Mouse (Mus musculus) skeletal muscle tissue, adult 2 months (tissue): ENCODE measurements around the gene Smad9.
"Not testable (repeated sequence)": the region's sequence is repeated elsewhere in the genome, so short reads cannot be mapped to it uniquely, and the experiment has no call there.

Experiments
- DNase-seq: peaks from one replicate; pipeline ENCODE4 v3.0.0-alpha.2; 2012; ENCODE audit warnings: low read depth, low spot score

Gene Smad9

DNA sequence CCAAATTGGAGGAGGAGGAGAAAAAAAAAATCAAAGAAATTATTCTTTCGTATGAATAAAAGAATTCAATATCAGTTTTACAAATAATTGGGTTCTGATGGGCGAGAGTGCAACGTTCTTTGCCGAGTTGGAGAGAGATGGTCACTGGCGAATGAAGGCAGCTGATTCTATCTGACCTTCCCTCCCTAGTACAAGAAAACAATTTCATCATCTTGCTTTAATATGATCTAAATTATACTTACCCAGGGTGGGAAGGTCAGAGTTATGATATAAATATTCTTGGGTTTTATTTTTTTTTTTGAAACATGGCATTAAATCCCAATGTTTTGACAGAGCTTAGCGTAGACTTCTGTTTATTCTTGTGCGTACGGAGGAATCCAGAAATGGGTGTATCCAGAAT, 2.1 kb downstream of the Smad9 start:
- DNase-seq: no peak

DNA sequence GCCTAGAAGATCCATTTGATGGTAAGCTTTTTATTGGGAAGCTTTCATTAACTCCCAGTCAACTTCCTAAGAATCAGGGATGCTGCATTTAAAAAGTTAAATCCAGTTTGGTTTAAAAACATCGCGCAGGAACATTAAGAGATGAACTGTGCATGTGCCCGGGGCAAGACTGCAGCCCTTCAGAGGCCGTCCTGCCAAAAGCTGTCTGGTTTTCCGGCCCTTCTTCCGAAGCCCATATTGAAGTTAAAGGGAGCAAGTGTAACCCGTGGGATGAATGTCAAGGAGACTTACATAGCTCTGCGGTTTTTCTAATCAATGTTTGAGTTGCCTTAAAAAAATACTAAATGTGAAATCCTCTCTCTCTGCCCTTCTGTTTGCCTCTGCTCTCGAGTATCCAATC, 3.8 kb downstream of the Smad9 start:
- no peak for DNase-seq

DNA sequence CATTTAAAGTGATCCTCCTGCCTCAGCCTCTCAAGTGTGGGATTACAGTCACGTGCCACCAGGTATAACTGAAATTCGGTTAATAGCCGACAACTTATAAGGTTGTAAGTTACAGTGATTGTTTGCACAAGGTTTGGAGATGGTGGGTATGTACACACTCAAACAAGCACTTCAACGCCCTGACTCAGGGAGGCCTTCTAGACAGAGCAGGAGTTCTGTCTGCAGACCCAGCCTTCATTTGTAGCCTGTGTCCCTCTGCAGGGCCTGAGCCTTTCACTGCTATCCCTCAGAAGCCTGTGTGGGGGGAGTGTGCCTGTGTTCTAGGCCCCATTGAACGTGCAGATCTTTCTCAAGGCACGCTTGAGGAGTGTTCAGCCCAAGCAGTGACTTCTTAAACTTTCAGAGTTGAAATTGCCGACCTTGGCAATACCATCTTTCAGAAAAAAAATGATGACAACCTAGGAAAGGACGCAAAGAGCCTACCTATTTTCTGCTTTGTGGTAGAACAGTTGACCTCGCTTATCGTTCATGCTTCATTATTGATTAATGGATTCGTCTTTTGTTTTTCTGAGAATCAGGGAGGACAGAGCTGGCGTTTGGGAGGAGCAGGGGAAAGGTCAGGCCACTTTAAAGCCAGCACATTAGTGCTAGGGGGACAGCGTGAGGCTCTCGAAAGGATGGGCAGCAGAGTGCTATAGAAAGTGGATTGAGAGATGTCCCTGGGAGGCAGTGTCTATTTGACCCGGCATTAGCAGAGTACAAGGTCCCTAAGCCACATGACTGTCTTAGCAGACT, 5.1 kb downstream of the Smad9 start:
- DNase-seq: no peak

DNA sequence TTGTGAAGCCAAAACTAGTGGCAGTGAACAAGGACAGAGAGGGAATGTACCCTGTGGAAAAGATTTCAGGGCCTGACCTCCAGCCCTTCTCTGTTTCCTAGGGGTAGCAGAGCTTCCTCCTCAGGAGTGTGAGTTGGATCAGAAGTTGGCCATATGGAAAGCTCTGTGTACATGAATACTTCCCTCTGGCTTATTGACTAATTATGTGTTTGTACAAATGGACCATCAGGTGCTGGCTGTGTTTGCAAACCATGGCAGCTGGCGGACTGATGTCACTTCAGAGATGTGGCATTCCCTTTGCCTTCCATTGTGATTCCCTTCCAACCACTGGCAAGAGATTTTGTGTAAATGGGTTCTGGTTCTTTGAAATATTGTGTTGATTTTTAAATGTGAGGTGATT, 5.9 kb downstream of the Smad9 start:
- no peak for DNase-seq

DNA sequence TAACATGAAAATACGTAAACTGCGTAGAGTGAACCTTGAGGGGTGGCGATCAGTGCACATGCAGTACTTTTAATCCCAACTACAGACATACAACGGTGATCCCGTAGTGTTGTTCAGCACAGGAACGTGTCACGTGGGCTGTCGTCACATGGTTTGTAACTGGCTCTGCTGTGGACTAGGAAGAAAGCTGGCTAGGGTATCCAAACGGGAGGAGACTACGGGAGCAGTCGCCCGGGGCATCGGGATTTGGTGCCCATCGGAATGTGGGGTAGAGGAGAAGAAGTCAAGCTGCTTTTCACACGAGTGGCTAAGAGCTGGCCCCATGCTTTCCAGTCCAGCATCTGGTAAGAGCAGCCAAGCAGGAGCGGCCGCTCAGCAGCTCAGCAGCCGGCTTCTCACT, 9.0 kb downstream of the Smad9 start:
- DNase-seq: peak; percentile 28

DNA sequence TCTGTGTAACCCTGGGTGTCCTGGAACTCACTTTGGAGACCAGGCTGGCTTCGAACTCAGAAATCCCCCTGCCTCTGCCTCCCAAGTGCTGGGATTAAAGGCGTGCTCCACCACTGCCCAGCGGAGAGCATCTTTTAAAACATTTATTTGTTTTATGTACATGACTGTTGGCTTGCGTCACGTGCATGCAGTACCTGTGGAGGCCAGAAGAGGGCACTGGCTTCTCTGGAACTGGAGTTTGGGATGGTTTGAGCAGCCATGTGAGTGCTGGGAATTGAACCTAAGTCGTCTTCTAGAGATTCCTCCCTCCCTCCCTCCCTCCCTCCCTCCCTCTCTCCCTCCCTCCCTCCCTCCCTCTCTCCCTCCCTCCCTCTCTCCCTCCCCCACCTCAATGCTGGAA, 10.1 kb downstream of the Smad9 start:
- DNase-seq: not testable (repeated sequence)

DNA sequence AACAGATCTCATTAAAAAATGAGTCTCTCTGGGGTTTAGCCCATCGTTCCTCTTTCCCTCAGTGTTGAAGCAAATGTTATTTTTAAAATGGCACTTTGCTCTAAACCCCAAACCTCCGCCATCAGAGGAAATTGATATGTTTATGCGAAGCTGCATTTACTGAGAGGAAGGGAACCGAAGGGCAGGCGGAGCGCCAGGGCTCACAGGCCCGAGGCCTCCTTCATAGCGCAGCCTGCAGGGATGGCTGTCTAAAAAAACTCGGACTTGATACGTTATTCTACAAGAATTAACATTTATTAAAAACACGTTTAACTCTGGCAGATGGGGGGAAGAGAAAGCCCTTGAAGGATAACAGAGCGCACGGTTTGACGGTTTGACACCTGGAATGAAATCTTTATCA, 10.7 kb downstream of the Smad9 start:
- DNase-seq: no peak

DNA sequence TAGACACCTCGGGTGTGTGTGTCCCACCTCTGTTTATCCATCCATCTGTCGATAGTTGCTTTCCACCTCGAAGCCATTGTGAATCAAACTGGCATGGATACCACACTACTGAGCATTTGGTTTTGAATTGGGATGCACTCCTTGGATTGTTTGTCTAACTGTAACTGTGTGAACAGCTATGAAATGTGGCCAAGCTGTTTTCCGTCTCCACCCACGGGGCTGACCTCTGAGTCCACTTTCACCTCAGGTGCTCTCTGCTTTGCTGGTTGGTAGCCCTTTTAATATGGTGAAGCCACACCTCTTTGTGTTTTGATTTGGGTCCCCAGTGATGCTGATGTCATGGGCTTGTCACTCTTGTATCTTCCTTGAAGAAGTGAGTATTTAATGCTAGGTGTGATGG, 11.4 kb downstream of the Smad9 start:
- DNase-seq: no peak

DNA sequence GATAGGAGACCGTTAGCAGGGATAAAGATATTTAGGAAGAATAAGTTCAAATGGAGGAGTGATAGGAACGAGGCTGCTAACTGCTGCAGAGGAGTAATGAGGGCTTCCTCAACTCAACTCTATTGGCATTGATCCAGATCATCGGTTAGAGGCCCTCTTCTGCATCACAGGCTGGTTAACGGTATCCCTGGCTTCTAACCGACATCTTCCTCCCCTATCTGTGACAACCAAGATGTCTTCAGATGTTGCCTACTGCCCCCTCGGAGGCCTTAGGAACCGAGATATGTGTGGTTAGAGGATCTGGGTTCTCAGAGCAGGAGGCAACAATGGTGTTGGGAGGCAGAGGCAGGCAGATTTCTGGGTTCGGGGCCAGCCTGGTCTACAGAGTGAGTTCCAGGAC, 13.2 kb downstream of the Smad9 start:
- DNase-seq: no peak

DNA sequence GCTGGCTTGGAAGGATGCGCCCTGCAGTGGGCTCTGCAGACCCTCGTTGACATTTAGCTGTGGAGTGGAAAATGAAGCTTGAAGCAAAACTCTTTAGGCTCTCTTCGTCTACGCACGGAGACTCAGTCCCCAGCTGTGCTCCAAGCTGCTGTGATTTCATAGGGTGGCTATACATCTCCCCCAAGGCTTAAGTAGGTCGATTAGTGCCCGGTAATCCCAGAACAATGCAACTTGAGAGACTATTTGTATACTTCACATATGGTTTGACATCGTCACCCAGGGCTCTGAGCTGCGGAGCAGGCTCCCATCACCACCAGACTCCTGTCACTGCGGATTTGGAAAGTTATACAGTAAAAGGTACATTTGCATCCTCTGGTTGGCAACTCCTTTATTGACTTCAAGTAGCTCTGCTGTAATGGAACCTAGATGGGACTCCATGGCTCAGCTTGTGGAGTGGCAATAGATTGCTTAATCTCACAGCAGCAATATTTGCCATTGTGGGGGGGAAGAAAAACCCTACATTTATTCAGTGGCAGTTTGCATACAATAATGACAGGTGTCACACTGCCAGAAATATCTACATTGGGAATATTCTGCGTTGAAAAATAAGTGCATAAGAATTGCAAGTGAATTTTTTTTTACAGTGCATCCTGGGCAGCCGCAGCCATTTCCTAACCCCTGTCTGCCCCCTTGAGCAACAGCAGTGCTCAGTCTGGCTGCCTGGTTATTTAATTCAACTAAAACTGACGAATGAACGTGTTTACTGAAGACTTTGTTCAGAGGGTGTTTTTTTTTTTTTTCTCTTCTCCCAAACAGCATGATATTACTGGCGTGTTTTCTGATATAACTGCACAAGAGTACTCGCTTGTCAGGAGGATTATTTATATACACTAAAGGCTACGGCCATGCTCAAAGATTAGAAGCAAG, 14.2 kb downstream of the Smad9 start:
- no peak for DNase-seq

DNA sequence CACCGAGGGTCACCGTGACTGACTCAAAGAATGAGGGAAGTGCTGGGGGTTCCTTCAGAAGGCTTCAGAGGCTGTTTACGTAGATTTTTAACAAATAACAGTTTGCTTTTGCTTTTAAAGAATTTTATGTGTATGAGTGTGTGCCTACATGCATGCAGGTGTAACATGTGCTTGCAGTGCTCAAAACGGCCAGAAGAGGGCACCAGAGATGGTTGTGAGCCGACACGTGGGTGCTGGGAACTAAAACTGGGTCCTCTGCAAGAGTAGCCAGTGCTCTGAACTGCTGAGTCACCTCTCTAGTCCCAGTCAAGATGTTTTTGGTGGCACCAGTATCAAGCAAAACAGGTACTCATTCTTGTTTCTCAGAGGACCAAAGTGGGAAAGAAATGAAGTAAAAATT, 18.2 kb downstream of the Smad9 start:
- DNase-seq: no peak

DNA sequence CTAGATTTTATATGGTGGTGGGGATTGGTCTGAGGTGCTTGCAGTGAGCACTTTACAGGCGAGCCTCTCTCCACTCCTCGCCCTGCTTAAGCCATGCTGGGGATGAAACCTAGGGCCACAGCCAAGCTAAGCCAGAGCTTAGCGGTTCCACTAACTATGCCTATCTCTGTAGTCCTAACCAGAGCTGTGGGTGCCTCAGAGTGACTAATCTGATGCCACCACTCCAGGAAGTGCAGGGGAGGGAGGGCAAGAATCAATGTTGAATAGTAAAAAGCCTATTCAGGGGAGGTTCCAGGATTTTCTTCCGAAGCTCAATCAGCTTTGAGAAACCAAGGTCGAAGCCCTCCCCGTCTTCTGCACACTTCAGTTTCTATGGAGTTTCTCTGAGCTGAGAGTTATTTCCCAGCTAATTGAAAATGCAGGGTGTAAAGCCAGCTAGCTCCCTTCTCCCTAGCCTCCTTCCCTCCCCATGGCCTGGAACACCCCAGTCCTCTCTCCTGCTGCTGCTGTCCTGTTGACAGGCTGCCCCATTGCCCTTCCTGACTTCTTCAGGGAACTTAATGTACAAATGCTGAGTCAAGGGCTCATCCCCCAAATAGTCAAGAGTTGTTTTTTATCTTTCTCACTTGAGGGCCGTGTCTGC, 20.7 kb downstream of the Smad9 start:
- no peak for DNase-seq

DNA sequence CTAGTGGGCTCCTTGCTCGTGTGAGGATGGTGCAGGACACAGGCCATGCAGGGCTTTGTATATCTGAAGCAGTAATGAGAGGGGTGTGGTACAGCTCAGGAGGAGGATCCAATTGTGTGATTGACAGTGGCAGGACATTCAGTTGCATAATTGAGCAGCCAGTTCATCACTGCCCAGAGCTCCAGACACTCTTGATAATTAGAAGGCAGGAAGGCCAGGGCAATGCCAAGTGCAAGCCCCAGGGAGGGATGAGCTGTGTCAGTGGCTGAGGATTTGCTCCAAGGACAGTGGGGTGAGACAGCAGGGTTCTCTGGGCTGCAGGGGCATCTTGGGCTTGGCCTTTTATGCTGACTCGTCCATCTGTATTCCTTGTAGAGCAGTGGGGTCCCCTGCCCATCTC, 35.2 kb downstream of the Smad9 start:
- no peak for DNase-seq

DNA sequence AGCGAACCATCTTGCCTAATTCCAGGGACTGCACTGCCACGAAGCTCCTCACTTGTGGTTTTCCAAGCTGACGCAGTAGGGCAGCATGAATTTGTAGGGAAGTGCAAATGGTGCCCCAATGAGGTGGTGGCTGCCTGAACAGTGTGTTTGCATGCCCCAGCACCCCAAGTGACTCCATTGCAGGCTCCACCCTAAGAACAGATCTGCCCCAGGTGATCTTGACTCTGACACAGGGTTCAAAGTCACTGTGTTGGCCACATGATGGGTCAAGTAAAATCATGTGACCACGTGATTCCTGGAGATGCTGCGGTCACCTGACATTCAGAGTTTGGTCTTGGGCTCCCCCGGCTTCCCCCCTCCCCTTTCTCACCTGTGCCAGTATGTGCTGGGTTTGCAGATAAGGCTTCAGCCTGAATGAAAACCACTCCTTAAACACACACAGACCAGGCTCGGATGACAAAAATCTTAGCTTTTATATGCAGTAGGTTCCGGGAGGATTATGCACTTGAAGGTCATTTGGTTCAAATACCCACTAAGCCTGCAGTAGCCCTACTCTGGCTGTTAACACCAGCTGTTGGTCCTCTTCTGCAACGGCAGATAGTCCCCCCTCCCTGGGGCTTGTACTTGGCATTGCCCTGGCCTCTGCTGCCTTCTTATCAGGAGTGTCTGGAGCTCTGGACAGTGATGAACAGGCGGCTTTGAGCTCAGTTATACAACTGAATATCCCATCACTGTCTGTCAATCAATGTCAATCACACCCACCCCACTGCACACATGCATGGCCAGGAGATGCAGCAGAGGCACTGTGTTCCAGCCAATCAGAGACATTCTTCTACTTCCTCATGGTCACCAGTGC, 36.7 kb downstream of the Smad9 start:
- no peak for DNase-seq

DNA sequence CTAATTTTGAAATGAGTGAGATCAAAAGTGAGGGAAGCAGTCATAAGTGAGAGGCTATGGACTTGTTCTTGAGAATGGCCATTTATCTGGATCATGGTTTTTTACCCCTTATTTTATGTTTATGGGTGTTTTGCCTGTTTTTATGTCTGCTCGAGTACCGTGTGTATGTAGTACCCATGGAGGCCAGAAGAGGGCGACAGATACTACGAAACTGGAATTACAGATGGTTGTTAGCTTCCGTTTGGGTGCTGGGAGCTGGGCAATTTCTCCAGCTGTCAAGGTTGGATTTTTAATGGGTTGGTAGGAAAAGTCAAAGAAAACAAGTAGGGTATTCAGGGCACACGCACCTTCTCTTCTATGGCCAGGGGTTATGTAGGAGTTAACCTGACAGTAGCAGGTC, 38.4 kb downstream of the Smad9 start:
- DNase-seq: no peak

DNA sequence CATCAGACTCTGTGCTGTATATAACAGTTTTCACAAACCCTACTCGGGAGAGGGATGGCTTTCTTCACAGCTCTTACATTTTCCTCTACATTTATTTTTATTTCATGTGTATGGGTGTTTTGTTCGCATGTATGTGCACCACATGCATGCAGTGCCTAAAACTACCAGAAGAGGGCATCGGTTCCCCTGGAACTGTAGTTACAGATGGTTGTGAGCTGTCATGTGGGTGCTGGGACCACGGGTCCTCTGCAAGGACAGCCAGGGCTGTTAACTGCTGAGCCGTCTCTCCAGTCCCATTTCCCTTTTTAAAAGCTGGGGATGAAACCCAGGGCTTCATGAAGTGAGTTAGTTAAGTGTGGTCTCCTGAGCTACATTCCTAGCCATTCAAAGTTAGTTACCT, 40.0 kb downstream of the Smad9 start:
- DNase-seq: no peak

DNA sequence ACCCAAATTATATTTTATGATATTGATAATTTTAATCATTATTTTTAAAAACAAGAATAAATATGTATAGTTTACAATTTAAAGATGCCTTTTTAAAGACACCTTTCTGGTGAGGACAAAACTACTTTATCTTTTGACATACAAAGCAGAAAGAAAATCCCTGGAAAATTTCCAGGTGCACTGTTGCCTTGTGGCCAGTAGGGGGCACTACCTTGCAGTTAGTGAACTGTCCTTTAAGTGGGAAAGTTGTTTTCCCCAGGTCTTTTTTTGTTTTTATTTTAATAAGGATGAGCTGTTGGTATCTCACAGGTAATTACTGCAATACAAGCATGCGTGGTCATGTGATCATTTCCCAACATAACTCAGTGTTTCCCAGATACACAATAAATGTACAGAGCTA, 40.4 kb downstream of the Smad9 start:
- no peak for DNase-seq

DNA sequence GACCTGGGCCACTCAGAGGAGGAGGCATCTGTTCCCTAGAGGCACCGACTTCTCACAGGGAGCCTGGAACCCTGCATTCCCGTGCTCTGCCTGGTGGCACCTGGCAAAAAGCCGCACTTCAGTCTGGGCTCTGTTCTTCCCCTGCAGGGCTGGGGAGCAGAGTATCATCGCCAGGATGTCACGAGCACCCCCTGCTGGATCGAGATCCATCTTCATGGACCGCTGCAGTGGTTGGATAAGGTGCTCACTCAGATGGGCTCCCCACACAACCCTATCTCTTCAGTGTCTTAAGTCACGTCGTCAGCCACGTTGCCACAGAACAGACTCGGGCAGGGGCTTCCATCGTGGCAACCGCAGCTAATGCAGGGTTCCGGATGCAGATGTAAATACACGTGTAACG, 41.8 kb downstream of the Smad9 start:
- no peak for DNase-seq

DNA sequence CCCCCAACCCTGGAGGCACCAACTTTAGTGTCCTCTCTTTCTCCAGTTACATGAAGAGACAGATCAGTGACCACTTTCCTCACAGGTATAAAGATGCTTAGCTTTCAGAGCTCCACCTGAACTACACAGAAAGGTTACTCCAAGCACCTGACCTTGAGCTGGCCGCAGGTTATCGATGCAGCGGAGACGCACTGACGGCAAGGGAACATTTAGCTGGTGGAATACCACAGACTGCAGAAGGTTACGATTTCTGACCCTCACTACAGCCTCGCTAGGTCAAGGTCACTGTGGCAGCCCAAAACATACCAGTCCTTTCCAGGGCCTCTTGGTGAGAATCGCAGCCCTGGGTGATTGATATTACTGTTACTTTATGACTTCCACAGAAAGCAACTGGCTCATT, 48.3 kb downstream of the Smad9 start:
- DNase-seq: no peak

DNA sequence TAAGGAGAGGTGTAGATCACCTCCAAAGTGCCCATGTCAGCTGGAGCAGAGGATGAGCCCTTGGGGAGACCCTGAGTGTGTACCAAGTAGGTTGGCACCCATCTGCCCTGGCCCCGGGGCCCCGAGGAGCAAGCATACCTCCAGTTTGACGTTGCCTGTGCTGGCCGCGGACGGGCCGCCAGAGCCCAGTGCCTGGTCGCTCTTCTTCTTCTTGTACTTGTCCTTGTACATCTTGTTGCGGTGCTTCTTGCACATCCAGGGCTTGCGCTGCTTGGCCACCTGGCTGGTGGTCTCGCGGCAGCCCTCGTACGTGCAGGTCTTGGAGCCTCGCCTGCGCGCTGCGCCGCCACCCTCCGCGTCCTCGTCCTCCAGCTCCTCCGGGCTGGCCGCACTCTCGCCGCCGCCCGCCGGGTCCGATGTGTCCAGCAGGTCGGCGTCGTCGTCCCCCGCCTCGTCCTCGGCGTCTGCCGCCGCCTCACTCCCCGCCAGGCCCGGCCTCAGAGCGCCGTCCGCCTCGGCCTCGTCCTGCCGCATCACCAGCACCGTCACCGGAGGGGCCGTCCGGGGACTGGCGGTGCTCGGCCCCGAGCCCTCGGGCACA, 51.8 kb downstream of the Smad9 start:
- DNase-seq: no peak

DNA sequence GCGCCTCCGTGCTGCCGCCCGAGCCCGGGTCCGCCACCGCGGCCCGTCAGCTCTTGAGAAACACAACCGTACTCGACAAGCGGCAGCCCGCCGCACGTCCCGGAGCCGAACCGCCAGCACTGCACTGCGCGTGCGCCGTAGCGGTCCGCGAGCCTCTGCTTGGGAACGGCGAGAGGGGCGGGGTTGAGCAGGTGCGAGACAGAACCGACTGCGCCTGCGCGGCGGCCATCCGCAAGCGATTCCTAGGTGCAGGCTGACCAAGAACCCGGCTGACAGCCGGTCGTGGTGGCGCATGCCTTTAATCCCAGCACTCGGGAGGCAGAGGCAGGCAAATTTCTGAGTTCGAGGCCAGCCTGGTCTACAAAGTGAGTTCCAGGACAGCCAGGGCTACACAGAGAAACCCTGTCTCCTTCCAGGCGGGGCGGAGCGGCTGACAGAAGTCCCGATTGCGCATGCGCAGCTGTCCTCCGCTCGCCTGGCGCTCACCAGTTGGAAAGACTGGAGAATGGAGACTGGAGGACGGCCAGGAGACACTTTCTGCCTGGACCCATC, 52.4 kb downstream of the Smad9 start, which contains the start of gene Rfxap:
Rfxap (minus strand) TSS at position 126 of the 552 bp plus-strand sequence.
- DNase-seq: peak; percentile 97
